Mouse (Mus musculus): Measurements from ENCODE around the gene Btg4.

Gene Btg4

DNA sequence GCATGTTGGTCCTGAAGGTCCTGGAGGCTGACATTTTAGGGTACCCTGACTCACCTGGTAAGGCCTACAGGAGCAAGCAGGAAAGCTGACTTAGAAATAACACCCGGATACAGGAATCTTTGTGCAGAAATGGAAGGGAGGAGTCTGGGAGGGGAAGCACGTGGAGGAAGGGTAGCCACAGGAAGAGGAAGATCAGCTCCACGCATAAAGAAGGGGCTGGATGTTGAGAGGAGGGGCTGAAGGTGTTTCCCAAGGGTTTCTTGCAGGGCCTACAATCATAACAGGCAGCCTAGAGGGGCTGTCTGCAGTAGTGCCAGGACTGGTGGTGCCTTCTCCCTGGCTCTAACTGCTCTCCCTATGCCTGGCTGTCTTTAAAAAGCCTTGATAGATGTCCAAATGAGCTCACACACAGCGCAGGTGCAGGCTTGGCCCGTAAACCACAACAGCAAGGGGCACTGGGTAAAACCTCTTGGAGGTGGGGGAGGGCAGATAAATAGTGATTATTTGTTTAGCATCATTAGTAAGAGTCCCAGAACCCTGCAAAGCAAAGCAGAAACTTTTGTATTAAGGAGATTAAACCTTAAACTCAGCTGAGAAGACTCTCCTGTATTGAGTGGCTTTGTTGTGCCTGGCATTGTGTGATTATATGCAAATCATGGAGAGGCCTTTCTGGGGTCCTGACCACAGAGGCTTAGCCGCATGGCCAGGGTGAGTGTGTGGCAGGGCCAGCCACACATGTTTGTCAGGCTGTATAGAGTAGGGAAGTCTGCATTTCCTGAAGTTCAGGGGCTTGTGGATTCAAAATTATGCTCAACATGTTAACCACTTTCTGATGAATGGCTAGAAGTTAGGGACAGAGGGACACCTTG lies 104.8 kb downstream of the Btg4 start, which contains the start of gene Gm32742:
TSS of gene Gm32742 (minus strand) at position 206 of the 869 bp plus-strand sequence.
- no peak for DNase-seq (ENCODE audit: low spot score in 2 of 2)

DNA sequence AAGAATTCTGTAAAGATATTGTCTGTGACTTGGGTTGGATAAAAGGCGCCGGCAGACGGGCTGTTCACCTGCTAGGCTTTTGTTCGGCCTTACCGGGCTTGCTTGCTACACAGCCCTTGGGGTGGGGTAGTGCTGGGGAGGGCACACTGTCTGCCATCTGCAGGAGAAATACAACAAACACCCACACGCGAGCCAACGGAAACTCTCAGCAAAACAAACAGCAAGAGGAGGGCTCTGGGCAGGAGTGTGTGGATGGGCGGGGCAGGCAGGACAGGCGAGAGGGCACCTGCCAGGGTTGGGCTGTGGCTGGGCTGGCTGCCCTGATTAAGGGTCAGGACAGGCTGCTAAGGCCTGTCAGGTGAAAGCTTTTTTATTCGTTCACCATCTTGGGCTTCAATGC lies 107.3 kb downstream of the Btg4 start:
- DNase-seq (ENCODE audit: low spot score in 2 of 2) = no peak

DNA sequence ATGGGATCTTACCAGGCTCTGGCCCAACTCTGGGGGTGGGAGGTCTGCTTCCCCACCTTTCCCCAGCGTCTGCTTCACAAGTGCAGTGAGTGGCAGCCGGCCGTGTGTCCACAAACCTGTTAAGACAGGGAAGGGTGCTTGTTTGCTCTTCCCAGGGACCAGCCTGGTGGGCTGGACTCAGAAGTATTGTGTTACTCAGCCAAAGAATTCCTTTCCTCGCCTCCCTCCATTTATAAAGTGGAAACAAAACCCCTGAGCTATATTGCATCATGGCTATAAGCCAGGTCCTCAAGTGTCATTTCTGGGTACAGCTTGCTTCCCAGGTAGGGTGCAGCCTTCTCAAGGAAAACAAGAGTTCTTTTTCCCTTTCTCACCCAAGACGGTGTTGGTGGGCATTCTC lies 108.0 kb downstream of the Btg4 start:
- no peak for DNase-seq (ENCODE audit: low spot score in 2 of 2)

DNA sequence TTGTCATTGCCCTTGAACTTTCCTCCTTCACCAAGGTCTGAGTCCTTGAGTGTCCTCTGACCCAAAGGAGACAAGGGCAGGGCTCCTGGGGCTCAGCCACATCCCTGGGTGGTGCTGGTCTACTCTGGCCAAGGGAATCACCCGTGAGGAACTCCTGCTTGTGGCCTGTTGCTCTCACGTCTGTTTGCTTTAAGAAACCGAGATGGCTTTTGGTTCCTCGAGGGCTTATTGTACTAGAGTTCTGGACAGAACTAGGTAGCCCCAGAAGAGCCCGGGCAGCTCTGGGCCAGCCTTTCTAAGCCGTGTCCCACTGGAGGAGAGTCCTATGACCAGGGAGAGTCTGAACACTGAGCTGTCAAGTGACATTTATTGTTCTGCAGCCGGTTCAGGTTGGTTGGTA lies 108.4 kb downstream of the Btg4 start:
- no peak for DNase-seq (ENCODE audit: low spot score in 2 of 2)
